Mouse (Mus musculus): ENCODE results near the gene Folr1.

The Folr1 gene

DNA sequence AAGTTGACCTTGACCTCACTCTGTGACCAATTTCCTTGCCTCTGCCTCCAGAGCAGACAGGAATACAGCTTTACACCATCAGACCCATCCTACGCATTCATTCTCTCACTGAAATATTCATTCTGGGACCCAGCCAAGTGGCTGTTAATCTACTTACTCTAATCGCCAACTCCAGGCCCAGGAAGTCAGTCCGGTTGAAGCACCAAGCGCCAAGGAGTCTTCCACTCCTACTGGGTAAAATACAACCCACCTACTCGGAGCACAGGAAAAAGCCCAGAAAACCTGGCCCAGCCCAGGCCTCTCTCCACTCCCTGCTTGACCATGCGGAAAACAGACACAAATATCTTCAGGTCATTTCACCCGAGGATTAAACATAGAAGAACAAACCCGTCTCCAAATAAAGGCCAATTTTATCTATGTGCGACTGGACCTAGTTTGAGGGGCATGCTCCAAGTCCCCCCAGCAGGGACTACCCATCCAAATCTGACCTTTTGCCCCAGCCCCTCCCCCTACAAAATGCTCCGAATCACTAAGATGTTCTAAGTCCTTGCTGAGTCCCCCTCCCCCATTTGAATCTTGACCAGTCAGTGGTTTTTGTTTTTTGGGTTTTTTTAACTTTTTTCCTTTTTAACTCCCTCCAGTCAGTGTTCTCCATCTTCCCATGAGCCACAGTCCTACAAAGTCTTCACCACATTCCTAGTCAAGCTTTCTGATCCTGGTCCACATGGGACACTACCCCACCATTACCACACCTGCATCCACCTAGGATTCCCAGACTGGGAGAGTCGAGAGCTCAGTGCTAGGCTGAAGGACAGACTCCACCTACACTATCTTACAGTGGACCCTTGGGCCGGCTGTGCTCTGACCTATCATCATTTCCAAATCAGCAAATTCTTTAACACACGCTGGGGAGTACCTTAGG, 2.1 kb downstream of the Folr1 start:
- peak; percentile 8 for DNase-seq (ENCODE audit: low read depth, low spot score)

- no peak for DNase-seq (ENCODE audit: low read depth, low spot score)
Observed at GRCm38 (mm10) chr7:101867482-101867881, 3.1 kb downstream of the Folr1 start.

DNA sequence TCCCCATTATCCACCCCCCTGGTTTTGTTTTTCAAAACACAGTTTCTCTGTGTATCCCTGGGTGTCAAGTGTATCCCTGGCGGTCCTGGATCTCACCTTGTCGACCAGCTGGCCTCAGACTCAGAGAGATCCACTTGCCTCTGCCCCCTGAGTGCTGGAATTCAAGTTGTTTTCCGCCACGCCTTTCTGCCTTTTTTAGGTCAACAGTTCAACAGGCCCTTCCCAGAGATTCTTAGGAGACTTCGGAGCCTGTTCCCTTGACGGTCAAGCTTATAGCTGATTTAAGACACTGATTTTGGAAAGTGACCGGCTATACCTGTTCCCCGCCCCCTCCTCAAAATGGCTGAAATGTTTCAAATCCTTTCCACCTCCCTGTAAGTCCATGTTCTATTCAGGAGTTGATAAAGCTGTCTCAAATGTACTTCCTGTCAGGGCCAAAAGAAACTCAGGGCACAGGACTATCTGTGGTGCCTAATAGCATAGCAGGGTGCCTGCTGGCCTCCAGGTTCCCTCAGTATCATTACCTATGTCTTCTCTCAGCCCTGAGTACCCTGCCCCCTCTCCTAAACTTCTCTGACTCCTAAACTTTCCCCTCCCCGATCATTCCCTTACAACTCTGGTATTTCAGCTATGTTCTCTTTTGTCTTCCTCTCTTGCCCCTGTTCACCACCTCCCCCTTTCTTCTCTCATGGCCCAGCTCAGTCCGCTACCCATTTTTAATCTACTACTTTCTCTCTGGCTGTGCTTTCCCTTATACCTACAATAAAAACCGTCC, 3.9 kb downstream of the Folr1 start:
- no peak for DNase-seq (ENCODE audit: low read depth, low spot score)

DNA sequence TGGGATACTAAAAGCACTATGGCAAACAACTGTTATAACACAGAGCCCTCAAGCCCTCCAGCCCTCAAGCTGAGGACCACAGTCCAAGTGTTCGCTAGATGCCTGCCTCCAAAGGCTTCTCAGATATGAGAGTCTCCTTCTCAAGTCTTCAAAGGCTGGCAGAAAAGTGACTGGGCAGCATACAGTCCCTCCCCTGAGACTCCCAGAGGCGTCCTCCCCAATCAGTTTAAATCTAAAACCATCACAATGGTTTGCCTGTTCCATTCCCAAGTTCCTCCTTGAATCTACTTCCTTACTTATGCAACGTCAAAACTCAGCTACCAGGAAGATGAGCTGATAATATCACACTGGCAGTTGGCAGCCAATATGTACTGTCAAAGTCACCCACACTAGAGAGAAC, 7.2 kb downstream of the Folr1 start, which contains the start of gene Anapc15:
Gene Anapc15, plus strand, starts transcription at position 301 of the 400 bp plus-strand sequence.
- DNase-seq (ENCODE audit: low read depth, low spot score), result no peak

GRCm38 (mm10) chr7:101862291-101862690, 8.3 kb downstream of the Folr1 start:
- no peak for DNase-seq (ENCODE audit: low read depth, low spot score)

- DNase-seq (ENCODE audit: low read depth, low spot score), result no peak
Observed at GRCm38 (mm10) chr7:101860978-101861377, 9.6 kb downstream of the Folr1 start.

DNA sequence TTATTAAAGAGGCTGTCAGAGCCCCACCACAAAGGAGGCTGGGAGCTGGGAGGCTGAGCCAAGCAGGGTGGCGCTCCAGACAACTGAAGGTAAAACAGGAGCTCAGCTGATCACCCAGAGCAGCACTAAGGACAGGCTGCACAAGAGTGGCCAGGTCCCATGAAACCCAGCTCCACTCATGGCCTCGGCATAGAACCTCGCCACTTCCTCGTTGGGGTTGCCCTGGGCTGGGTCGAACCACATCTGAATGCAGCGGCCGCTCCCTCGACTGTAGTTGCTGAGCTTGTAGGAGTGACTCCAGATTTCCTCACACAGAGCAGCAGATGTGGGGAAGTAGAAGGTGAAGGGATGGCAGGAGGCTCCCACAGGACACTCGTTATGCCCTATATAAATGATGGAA, 12.2 kb downstream of the Folr1 start:
- no peak for DNase-seq (ENCODE audit: low read depth, low spot score)

DNA sequence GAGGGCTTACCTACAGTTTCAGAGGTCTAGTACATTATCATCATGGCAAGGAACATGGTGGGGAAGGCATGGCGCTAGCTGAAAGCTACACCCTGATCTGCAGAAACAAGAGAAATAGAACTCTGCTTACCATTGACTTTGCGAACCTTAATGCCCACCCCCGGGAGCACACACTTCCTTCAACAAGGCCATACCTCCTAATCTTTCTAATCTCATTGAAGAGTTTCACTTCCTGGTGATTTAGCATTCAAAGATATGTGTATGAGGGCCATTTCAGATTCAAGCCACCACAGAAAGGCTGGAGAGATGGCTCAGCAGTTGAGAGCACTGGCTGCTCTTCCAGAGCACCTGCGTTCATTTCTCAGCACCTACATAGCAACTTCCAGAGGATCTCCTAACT, 13.5 kb downstream of the Folr1 start, which contains the start of gene Folr2:
Gene Folr2, minus strand, starts transcription at position 101 of the 400 bp plus-strand sequence.
- no peak for DNase-seq (ENCODE audit: low read depth, low spot score)

DNA sequence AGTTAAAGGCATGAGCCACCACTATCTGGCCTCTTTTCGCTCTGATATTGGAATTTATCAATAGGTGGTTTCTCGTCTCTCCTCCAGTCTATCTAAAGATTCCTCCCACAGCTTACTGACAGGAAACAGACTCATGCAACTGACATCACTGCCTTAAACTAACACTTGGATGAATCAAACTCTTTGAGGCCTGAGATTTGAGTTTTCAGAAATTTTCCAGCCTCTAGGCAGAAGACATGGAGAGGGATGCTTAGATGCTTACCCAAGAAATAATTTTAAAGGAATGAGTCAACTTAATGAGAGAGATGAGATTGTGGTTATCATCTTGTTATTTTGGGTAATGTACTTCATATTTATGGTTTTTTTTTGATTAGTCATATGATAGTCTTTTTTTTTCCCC, 16.8 kb downstream of the Folr1 start:
- DNase-seq (ENCODE audit: low read depth, low spot score), result peak; percentile 14

- DNase-seq (ENCODE audit: low read depth, low spot score), result no peak
Observed at GRCm38 (mm10) chr7:101852846-101853245, 17.7 kb downstream of the Folr1 start.

- DNase-seq (ENCODE audit: low read depth, low spot score), result no peak
Observed at GRCm38 (mm10) chr7:101851689-101852088, 18.9 kb downstream of the Folr1 start.

DNA sequence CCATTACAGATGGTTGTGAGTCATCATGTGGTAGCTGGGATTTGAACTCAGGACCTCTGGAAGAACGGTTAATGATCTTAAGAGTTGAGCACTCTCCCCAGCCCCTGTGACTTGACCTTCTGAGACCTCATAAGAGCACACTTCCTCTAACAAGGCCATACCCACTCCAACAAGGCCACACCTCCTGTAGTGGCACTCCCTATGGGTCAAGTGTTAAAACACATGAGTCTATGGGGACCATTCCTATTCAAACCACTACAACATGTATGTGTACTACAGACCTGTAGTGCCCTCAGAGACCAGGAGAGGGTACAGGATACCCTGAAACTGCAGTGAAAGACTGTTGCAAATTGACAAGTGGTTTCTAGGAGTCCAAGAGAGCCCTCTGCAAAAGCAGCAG, 22.7 kb downstream of the Folr1 start:
- DNase-seq (ENCODE audit: low read depth, low spot score), result no peak

GRCm38 (mm10) chr7:101844186-101844585, 26.4 kb downstream of the Folr1 start:
- DNase-seq (ENCODE audit: low read depth, low spot score), result no peak

GRCm38 (mm10) chr7:101837606-101838471, 32.7 kb downstream of the Folr1 start, which contains the start of gene Inppl1:
Inppl1 (minus strand) TSS chr7:101838229.
- DNase-seq (ENCODE audit: low read depth, low spot score), result peak; percentile 92

GRCm38 (mm10) chr7:101837154-101837605, 33.4 kb downstream of the Folr1 start:
- DNase-seq (ENCODE audit: low read depth, low spot score), result peak; percentile 8

DNA sequence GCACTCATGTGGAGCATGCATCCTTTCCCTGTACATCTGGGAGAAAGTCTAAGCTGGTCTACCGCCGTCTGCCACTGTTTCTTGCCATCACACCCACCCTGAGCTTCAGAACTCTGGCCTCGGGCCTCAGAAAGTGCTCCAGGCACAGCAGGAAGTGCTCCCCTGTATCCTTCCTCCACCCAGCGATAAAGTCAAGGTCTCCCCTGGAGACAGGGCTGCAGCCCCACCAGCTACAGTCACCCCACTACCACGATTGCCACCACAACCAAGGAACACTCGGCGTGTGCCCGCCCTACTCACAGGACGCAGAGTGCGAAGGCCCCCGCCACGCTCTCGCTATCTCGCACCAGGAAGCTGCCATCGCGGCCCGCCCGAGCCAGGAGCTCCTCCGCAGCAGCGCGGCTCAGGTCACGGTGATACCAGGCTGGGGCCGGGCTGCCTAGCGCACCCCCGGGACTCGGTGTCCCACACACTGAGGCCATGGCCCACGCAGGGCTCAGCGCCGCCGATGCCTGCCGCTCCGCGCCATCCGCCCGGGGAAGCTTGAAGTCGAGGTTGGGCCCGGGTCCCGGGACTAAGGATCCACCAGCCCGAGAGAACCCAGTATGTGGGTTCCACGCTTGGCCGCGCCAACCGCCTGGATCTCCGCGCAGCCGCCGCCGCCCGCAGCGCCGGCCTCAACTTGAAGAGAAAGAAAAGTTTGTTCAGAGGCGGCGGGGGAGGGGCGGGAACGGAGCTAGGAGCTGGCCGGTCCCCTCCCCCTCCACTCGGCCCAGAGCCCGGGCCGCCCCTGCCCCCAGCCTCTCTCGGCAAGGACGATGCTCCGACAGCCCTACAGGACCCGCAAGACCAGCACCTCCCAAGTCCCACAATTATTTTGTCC, 34.1 kb downstream of the Folr1 start:
- DNase-seq (ENCODE audit: low read depth, low spot score), result peak; percentile 36

DNA sequence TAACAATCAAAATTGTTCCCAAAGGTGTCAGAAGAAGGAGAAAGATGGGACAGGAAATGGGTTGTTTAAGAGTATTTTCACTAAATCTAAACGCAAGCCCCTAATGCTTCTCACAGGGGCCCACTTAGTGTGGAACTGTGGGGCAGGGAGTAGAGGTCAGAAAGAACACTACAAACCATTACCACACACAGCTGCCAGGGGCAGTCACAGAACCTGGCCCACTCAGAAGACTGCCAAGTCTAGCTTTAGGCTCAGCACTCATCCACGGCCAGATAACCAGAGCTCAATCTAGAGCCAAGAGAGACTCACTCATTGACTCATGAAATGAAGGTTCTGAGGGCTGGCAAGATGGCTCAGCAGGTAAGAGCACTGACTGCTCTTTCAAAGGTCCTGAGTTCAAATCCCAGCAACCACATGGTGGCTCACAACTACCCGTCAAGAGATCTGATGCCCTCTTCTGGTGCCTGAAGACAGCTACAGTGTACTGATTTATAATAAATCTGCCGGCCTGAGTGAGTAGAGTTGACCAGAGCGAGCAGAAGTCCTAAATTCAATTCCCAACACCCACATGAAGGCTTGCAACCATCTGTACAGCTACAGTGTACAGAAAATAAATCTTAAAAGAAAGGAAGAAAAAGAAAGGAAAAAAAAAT, 35.0 kb downstream of the Folr1 start:
- peak; percentile 30 for DNase-seq (ENCODE audit: low read depth, low spot score)

DNA sequence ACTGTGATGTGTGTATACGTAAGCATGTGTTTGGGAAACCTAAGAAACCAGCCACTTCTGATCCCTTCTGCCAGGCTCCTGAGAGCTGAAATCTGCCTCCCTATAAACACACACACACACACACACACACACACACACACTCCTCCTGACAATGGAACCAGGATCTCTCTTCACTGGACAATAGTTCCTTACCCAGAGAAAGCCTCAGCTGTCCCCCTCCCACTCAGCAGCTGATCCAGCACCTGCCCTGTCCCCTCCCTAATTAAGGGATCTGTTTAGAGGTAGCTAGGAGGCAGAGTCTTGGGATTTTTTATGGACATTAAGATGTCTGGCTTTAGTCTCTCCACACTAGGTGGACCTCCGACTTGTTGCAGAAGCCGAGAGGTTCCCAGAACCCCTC, 35.7 kb downstream of the Folr1 start:
- DNase-seq (ENCODE audit: low read depth, low spot score), result no peak

DNA sequence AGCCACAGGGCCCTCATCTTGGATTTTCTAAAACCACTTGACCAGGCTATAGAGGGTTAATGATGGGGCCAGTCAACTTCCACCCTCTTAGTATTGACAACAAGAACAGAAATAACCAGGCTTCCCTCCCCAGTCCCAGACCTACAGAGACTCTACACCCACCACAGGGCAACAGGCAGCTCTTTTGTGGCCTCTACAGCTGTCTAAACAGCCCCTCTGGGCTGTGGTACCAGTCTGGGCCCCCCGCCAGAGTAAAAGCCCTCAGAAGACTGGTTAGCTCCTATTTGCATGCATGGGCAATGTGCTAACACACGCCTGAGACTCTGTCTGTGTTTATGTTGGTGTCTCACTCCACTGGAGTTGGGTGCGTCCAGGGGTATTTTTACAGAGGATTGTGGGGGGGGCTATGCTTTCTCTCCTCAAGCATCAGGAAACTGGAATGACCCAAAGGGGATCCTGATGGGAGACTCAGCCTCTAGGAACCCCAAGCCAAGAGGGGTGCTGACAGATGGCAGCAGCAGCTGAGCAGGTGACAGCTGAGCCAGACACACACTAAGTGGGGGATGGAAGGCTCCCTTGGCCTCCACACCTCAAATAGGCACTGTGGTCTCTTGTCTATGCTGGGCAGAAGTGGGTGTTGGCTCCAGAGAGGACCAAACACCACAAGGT, 36.5 kb downstream of the Folr1 start:
- no peak for DNase-seq (ENCODE audit: low read depth, low spot score)
